Mouse (Mus musculus) CD4-positive, CD25-positive, alpha-beta regulatory T cell, adult 4 months (primary cell): Measurements from ENCODE around the gene Rpp25l. TPM values are rescaled to one million over a fixed set of nuclear protein-coding genes. Genes with fewer than 3 reads are reported as not detected.
"Not testable (repeated sequence)": the region's sequence is repeated elsewhere in the genome, so short reads cannot be mapped to it uniquely, and the experiment has no call there.

Experiments
- ATAC-seq: one replicate; pipeline ENCODE4 v1.8.0; 2017
- polyA plus RNA-seq, 2 experiments: library from polyadenylated mRNA; unstranded; fragments of 100-300 nt; shearing (Covaris generic); gene quantifications; one replicate each; pipeline ENCODE4 v1.2.1; 2017

Rpp25l gene
- polyA plus RNA-seq, 2 experiments from 2014 or later: 57.2 to 58.2 TPM

GRCm38 (mm10) chr4:41696452-41696851 lies 16.9 kb downstream of the Rpp25l start:
- not testable (repeated sequence) for ATAC-seq

DNA sequence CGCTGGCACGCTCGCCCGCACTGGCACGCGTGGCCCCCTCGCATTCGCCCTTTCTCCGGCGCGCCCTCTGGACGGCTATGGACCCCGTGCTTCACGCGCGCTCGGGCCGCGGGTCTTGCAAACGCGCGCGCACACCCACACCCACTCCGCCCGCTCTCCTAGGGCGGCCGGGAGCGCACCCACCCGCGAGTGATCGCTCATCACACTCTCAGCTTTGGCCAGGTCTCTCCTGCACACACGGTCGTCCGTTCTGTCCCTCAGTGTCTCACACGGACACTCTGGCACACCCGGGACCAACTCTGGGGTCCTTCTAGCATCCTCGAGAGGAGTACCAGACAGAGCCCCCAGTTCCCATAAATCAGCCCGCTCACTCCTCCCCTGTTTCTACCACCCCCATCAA lies 17.5 kb downstream of the Rpp25l start:
- ATAC-seq: not testable (repeated sequence)

DNA sequence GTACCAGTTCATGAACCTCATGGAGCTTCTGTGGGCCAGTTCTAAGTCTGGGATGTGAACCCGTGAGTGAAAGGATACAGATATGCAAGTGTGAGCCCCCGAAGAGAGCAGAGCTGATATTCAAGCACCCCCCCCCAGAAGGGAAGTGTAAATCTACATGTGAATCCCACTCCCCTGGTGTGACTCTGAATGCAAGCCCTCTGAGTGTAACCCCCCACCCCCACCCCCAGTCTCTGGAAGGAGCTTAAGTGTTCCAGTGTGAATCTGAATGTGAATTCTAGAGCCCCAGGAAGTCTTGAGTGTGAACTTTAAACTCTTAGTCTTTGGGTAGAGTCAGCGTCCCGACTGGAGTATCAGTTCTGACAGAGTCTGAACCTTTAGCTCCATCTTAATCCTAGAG lies 19.8 kb downstream of the Rpp25l start:
- not testable (repeated sequence) for ATAC-seq

DNA sequence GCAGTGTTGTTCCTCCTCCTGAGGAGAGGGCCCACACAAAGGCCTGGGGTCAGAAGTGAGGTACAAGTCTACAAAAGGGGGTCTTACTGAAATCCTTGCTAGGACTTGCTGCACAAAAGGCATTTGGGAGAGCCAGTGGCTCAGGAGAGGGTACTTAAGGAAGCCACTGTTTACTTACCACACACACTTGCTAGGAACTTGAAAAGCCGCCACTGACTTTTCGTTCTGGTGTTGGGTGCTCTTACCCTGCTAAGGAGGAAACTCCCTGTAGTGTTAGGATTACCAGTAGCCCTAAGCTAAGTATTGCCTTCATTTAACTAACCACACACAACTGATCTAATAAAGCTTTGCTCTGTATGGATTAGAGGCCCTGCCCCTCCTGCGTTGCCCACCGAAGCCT lies 23.3 kb downstream of the Rpp25l start:
- not testable (repeated sequence) for ATAC-seq

GRCm38 (mm10) chr4:41688562-41688961 lies 24.8 kb downstream of the Rpp25l start:
- not testable (repeated sequence) for ATAC-seq

- not testable (repeated sequence) for ATAC-seq
Observed at GRCm38 (mm10) chr4:41685882-41686492, 27.3 kb downstream of the Rpp25l start.

GRCm38 (mm10) chr4:41684931-41685453 lies 28.3 kb downstream of the Rpp25l start:
- not testable (repeated sequence) for ATAC-seq

DNA sequence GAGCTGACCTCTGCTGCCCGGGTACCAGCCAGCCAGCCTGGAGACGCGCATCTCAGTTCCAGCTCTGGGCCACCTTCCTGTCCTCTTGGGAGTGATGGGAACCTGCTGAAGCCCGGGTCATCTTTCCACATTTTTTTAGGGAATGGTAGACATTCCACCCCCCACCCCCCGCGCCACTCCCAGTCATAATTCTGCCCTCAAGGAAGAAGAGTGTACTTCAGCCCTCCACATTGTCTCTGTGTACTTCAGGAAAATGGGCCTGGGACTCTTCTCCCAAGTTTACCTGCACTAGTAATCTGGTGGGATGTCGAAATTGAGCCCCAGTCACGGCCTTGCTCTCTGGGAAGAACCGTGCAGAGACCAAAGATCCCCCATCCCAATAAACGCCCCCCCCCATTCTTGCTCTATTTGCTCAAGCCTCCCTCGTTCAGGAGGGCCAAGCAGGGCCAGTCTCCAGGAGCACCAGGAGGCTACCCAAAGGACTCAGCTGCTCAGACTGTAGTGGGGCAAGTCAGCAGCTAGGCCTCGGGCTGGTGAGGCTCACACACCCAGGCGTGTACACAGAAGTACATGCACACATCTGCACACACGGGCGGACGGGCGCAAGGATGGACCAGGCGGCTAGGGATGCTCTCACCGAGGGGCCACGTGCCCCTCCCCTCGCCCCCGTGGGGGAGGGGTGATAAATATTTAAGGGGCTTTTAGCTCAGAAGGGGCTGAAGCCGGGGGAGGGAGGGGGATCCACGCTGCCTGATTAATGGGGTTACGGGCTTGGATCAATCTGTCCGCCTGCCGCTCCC lies 29.0 kb downstream of the Rpp25l start:
- not testable (repeated sequence) for ATAC-seq

GRCm38 (mm10) chr4:41683303-41683702 lies 30.0 kb downstream of the Rpp25l start:
- ATAC-seq: not testable (repeated sequence)

- ATAC-seq: no peak
Observed at GRCm38 (mm10) chr4:41682789-41683188, 30.5 kb downstream of the Rpp25l start.

GRCm38 (mm10) chr4:41681947-41682346 lies 31.4 kb downstream of the Rpp25l start:
- no peak for ATAC-seq

DNA sequence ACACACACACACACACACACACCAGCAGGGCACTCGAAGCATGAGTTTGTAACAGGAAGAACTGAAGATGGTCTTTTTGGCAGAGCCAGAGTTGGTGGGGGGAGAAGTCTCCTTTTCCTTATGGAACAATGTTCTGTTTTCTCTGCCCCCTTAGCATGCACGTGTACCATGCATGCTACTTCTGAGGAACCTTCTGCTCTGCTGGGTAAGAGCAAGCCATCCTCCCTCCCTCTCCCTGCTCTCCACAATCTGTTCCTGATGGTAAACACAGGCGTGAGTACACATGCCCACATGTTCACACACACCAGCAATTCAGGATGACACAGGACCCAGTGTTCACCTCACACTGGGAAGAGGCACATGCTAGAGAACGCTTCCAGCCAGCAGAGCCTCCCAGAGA lies 32.2 kb downstream of the Rpp25l start:
- no peak for ATAC-seq

DNA sequence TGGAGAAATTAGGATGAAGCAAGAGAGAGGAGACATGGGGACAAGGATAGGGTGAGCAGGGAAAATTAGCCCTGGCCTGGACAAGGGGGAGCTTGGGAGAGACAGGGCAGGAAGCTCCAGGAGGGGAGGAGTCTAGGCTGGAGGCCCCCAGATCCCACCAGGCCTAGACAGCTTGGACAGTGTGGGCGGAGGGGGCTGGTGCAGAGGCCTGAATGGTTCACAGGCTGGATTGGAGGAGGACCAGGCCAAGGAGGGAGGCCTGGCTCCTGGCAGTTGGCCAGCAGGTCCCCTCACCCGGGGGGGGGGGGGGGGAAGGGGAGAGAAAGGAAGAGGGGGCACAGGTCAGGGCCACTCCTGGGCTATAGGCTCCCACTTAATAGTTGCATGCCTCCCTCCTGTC lies 34.0 kb downstream of the Rpp25l start:
- no peak for ATAC-seq

DNA sequence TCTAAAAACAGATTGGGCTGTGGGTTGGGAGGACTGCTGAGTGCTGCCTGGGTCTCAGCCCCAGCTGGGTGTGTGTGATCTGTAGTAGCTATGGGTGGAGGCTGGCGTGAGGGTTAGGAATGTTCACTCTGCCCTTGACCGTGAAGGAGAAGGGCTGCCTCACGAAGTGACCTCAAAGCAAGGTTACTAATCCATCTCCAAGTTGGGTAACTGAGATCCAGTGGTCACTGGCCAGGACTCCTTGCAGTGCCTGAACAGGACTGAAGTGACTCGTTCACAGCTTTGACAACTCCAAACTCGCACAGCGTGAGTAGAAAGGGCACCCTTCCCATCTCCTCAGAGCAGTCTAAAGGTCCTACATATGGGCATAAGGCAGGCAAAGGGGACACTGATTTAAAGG lies 34.5 kb downstream of the Rpp25l start:
- ATAC-seq: no peak

DNA sequence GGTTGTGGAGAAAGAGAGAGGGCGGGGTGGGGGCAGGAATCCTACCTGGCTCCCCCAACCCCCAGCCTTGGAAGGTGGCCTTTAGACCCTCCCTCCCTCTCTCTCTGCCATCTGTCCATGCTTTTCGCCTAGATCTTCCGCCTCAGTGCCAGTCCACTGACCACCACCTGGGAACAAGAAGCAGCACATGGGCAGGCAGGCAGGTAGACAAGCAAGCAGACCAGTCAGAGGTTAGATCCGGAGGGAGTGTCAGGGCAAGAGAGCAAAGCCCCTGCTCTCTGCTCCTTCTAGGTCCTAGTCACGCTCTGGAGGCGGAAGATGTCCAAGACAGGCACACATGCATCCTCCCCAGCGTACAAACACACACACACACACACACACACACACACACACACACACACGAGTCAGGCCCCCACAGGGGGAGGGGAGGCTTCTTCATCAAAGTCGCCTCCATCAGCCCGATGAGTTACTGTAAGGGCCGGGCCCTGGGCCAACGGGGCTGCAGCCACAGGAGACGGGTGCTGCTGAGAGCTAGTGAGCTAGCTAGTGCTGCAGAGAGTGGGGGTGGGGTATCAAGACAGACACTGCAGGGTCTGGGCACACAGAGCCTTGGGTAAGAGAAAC lies 36.2 kb downstream of the Rpp25l start:
- no peak for ATAC-seq

DNA sequence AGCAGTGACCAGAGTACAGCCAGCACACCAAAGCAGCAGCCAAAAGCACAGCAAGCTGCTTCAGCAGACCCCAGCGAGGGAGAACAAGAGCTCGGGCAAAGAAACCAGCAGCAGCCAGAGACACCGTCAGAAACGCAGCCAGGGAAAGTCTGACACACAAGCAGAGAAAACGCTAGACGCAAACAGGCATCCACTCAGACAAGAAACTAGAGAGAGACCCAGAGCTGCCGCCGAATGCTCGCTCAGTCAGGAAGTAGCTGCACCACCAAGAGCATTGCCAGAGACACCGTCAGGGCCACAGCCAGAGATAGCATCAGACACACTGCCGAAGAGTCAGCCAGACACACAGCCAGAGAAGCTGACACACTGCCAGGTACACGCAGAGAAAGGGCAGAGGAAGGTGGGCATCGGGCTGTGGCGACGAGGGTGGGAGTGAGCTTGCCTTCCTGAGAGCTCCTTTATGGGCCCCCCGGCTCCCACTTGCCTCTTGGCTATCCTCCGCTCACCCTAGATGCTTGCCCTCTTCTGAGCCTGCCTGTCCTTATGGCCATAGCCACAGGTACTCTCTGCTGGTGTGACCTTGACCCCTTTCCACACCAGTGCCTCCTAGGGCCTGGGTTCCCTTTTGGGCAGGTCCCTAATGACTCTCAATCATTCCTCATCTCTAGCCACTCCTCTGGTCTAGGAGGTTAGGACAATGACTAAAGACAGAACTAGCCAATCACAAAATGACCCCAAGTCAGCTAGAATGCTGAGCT lies 36.9 kb downstream of the Rpp25l start:
- no peak for ATAC-seq

DNA sequence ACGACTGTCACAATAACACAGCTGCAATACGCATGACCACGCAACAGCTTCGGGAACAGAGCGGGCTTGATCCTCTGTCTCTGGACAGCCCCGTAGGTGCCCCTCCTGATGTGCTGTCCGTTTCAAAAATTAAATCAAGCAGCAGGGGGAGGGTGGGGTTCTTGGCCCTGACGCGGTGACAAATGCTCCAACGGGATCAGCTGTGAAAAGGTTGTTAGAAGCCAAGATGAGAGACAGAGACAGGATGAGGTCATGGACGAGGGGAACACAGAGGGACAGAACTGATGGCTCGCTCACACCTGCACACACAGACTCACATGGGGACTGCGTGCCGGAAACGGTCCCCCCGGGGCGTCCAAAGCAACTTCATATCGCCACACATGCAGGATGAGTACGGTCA lies 40.1 kb downstream of the Rpp25l start:
- no peak for ATAC-seq

GRCm38 (mm10) chr4:41672522-41672963 lies 40.8 kb downstream of the Rpp25l start:
- no peak for ATAC-seq

GRCm38 (mm10) chr4:41671963-41672480 lies 41.3 kb downstream of the Rpp25l start:
- ATAC-seq: no peak

- ATAC-seq: no peak
Observed at GRCm38 (mm10) chr4:41671500-41671899, 41.8 kb downstream of the Rpp25l start.

GRCm38 (mm10) chr4:41670836-41671235 lies 42.5 kb downstream of the Rpp25l start:
- ATAC-seq: no peak

- ATAC-seq: no peak
Observed at GRCm38 (mm10) chr4:41666646-41667045, 46.7 kb downstream of the Rpp25l start.
